Mouse (Mus musculus) cerebellum, adult 18-20 months (tissue): ENCODE measurements around the gene Ubxn4.
"Not testable (repeated sequence)": the region's sequence is repeated elsewhere in the genome, so short reads cannot be mapped to it uniquely, and the experiment has no call there.

Experiments
- DNase-seq, 2 experiments: peaks; one replicate each; pipeline ENCODE4 v3.0.0; 2021

The Ubxn4 gene

DNA sequence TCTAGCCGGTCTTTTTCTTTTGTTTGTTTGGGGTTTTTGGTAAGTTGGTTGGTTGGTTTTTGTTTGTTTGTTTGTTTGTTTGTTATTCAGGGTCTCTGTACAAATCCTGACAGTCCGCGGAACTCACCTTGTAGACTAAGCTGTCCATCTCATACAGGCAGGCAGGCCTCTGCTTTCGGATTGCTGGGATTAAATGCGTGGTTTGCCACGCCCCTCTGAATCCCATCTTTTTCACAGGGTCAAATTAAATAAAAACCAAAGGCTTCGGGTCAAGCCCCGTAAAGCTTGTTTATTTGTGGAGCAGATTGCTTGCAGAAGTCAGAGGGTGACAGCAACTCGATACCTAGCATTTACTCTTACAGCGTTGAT, at the start of gene Ubxn4:
Gene Ubxn4 (plus strand): TSS at position 338 of the 369 bp plus-strand sequence.
- no peak for DNase-seq

DNA sequence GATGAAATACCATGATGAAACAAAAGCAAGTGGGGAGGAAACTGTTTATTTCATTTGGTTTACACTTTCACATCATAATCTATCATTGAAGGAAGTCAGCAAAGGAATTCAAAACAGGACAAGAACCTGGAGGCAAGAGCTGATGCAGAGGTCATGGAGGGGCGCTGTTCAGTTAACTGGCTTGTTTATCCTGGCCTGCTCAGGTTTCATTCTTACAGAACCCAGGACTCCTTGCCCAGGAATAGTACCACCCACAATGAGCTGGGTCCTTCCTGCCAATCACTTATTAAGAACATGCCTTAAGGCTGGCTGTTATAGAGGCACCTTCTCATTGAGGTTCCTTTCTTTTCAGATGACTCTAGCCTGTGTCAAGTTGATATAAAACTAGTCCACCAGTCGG, 49.8 kb upstream of the Ubxn4 start:
- DNase-seq = no peak

DNA sequence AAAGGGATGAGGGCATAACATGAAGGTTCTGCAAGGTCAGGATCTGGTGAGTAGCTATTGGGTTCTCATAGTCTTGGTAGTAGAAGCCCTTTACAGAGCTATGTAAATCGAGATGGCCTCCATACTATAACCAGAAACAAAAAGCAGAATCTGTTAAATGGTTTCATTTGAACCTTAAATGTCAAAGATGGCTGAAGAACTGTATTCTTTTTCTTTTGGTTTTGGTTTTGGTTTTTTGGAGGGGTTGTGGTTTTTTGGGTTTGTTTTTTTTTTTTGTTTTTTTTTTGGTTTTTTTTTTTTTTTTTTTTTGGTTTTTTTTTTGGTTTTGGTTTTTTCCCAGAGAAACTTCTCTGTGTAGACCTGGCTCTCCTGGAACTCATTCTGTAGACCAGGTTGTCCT, 46.4 kb upstream of the Ubxn4 start:
- no peak for DNase-seq

DNA sequence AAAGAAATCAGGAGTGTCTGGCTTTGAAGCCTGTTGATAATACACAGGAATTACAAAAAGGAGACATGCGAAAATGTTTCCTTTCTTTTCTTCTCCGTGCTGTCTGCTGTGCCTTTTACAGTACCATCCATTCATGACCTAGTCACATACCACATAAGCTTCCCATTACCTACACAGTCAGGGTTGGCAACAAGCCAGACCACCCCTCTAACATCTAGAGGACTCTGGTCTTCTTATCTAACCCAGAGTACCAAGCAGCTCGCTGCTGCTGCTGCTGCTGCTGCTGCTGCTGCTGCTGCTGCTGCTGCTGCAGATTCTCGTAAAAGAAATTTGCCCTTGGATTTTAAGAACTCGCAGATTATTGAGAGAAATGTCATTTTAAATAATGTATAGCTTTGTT, 30.5 kb upstream of the Ubxn4 start:
- DNase-seq = no peak

DNA sequence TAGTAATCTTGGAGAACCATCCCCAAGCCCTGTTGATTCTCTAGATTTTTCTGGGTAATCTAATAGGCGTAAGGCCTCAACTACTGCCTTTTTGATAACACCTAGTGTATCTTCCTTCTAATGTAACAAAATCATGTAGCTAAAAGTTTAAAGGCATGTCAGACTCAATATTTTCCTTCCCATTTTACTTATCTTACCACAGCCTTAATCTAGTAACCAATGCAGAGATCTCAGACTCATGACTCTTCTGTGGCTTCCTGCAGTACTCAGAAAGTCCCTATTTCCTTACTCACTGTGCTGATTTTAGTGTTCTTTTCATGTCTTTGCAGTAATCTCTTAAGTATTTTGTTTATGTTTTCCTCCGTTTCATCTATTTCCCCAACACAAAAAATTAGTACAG, 21.9 kb upstream of the Ubxn4 start:
- no peak for DNase-seq

DNA sequence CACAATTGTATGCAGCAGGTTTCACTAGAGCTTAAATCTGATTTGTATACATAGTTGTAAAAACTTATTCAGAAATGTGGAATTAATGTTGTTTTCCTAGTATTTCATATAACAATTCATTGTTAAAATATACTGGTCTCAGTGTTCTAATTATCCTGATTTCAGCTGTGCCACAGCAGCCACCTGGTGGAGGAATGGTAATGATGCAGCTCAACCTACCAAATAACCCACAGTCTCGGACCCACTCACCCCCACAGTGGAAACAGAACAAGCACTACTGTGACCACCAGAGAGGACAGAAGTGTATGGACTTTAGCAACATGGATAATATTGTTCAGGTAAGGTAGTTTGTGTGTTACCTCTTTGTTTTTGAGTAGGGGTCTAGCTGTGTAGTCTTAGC, 20.5 kb upstream of the Ubxn4 start:
- no peak for DNase-seq

DNA sequence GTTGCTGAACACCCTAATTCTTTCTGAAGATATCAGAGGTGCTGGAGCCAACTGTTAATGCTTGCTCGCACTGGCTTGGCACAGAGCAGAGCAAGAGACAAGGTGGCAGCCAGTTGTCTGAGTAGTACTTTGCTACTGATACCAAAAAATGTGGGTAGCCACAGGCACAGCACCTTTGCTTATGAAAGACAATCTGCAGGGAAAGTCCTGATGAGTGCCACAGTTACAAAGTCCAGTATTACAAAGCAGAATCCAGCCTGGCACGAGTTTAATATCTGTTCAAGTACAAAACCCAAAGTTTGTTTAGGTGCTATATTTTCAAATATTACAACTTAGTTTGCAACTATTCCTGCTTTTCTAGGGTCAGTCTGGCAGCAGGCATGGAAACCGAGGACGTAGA, 8.6 kb upstream of the Ubxn4 start:
- no peak for DNase-seq

DNA sequence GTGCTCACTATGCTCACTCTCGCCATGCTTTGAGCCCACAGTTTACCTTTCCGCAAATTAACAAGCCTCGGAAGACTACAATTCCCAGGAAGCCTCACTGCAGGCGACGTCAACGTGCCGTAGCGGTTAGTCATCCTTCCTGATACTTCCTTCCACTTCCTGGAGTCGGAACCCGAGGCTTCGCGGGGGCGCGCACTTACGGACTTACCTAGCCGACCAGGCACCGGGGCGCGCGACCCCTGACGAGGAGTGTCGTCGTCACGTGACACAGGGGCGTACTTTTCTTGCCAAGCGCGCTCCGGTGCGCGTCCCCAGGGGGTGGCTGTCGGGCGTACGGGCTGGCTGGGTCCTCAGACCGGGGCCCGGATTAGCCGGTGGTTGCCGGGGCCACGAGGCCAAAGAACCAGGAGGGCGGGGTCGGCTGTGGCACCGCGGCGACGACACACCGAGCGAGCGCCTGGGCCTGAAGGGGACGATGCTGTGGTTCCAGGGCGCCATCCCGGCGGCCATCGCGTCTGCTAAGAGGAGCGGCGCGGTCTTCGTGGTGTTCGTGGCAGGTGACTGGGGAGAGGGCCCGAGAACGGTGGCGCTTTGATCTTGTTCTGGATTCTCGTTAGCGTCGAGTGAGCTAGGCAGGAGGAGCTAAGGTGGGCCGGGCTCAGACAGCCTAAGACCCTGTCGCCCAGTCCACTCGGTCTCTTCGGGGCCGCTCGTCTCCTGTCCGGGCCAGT, 397 bp downstream of the Ubxn4 start:
- DNase-seq = peak; percentile 95 to 97

DNA sequence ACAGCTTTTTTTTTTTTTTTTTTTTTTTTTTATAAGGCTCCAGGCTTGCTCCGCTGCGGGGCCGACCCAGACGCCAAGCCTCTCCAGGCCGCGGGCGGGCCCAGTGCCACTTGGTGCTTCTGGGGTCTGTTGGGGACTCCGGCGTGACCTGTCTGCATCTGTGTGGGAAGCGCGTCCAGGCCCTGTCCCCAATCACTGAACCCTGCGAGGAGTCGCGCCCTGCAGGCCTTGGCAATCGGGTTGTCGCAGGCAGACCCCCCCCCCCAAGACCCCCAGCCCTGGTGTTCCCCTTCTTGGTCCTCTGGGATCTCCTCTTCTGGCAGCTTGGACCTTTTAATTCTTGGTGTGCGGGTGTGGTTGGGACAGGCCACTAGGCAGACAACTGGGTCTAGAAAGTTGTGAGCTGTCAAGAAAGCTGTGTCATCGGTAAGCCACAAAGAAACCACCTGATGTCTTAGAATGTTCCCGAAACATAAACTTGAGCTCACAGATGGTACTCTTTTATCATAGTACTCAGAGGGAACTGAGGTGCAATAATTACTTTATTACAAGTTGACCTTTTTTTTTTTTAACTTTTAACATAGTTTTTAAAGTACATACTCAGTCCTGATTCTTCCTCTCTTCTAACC, 1.1 kb downstream of the Ubxn4 start:
- peak; percentile 30 to 58 for DNase-seq

DNA sequence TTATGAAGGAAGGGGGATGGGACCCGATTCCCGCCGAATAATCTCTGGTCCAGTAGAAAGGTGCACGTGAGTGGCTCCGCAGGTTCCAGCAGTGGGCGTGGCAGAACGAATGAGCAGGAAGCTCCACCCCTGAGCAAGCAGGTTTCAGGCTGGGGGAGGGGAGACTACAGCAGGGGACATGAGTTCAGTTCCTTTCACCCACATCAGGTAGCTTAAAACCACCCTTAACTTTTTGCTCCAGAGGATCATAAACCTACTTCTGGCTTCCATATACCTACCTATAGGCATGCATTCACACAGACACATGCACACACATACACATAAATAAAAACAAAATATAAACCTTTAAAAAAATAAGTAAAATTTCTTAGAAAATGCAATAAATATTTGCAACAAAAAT, 23.3 kb downstream of the Ubxn4 start:
- DNase-seq = not testable (repeated sequence)

DNA sequence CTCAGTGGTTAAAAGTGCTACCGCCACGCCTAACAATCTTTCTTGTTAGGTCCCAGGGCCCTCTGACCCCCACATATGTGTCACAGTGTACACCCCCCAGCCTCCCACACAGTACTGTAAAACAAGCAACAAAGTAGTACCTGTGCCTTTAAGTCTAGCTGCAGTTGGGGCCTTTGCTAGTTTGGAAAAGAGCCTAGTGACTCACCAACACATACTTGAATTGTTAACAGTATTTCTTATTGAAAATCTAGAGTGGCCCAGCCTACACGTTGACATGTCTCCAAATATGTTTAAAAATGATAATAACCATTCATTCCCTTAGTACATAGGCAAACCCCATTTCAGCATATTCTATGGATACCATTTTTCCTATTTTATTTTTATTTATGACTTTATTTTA, 27.0 kb downstream of the Ubxn4 start:
- no peak for DNase-seq

DNA sequence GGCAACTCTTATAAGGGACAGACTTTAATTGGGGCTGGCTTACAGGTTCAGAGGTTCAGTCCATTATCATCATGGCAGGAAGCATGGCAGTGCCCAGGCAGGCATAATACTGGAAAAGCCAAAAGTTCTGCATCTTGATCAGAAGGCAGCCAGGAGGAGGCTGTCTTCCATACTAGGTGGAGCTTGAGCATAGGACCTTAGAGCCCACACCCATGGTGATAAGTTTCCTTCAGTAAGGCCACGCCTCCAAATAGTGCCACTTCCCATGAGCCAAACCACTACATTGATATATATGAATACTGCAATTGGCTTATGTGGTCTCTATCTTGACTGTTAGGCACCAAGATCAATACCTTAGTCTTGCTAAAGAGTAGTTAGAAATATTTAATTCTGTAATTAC, 32.1 kb downstream of the Ubxn4 start:
- DNase-seq = no peak

DNA sequence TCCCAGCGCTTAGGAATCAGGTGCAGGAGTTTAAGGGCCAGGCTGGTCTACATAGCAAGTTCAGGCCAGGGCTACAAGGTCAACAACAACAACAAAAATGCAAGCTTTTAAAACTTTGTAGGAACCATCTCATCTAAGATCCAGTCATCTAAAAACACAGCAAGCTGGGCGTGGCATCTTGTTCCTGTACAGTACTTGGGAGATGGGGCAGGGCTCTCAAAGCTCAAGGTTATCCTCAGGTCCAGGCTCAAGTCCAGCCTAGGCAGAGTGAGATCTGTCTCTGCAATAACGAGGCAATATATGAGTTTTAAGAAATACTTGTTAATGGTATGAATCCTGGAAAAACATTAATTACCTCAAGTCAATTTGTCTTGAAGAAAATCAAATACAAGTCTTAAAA, 34.8 kb downstream of the Ubxn4 start:
- no peak for DNase-seq

DNA sequence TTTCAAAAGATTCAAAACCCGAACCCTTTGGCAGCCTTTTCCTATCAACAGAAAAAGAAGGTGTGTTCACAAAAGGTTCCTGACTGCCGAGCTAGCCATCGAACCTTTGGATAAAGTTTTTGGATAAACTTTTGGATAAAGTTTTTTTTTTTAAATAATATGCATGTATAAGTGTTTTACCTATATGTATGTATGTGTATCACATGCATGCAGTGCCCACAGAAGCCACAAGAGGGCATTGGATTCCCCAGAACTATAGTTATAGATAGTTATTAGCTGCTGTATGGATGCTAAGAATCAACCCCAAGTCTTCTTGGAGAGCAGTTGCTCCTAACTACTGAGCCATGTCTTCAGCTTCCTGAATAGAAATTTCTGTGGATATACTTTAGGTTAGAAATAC, 38.0 kb downstream of the Ubxn4 start:
- no peak for DNase-seq

DNA sequence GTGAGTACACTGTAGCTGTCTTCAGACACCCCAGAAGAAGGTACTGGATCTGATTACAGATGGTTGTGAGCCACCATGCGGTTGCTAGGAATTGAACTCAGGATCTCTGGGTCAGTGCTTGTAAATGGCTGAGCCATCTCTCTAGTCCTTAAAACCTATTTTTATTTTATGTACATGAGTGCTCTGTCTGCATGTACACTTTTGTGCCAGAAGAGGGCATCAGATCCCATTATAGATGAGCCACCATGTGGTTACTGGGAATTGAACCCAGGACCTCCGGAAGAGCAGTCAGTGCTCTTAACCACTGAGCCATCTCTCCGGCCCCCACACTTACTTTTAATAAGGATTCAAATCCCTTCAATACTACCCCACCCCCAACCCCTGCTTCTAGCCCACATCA, 39.2 kb downstream of the Ubxn4 start:
- DNase-seq = no peak

DNA sequence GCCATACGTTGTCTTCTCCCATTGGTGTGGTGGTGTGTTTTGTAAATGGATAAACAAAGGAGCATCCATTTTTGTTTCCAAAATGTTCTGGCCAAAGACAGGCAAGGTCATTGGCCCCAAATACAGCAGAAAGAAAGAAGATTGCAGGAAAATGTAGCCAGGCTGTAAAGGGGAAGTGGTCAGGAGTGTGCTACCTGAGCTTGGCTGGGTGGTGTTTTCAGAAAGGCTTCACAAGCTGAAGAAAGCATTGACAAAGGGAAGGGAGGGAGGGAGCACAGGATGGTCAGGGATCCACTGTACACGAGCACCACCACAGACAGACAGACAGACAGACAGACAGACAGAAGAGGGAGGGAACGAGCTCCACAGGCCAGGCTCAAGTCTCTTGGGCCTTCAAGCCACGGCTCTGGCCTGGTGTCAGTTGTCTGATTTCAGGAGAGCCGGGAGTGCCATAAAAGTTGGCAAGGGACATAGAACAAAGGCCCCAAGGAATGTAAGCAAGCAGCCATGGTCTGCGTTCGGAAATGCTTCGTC, 40.5 kb downstream of the Ubxn4 start:
- no peak for DNase-seq

DNA sequence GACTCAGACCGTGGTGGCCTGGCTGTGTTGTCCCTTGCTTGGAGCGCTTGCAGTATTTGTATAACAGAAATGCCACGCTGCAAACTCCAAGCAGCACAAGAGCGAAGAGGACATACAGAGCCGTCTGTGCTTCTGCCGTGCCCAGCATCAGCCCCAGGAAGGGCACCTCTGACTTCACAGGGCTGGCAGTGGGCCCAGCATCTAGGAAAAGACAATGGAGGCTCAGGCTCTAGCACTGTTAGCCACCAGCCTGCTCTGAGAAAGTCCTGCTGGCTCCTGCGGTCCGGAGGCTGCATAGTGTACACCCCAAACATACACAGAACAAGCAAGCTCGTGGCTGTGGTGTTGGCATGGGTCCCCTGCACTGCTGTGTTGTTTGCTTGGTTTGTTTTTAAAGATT, 41.4 kb downstream of the Ubxn4 start:
- no peak for DNase-seq

DNA sequence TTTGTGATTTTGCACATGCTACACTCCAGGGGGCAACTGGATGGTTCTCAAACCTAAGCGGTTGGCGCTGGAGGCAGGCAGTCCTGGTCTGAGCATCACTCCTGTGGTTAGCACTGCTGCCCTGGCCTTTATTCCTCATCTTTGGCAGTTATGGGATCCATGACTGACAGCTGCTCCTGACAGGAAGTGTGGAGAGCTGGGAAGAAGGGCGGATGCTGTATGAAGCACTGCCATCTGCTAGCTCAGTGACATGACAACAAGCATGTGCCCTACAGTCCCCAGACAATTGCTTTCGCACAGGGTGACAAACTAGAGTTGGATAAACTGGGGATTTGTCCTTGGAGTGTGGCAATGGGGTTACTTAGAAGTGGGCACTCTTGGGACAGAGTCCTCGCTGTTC, 46.5 kb downstream of the Ubxn4 start:
- no peak for DNase-seq

DNA sequence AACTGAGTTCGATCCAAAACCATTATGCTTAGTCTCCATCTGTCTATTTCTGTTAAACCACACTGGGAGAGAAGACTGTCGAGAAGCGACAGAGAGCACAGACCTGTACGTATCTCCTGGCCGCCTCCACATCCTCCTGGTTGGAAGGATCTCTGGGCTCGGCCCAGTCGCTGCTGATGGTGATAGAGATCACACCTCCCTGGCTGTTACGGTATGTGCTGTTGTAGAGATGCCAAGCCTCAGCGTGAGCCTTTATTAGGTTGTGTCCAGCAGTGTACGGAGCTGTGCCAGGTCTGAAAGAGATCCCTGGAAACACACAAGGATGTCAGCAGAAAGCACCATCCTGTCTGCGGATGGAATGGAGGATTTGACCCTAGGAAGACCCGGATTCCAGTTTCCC, 49.8 kb downstream of the Ubxn4 start:
- DNase-seq = peak; percentile 70 to 74

DNA sequence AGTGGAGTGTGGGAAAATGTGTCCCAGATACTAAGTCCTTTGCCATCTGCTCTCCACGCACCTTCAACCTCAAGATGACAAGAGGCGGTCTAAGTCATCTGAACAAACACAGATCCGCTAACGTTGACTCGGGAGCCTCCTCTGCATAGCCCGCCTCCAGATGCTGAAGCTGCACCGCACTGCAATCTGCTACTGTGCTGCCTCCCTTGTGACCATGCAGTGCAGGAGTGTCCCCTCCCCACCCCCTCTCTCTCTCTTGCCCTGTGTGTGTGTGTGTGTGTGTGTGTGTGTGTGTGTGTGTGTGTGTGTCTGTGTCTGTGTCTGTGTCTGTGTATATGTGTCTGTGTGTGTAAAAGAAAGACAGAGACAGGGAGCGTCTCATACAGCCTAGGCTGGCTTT, 51.5 kb downstream of the Ubxn4 start:
- no peak for DNase-seq

DNA sequence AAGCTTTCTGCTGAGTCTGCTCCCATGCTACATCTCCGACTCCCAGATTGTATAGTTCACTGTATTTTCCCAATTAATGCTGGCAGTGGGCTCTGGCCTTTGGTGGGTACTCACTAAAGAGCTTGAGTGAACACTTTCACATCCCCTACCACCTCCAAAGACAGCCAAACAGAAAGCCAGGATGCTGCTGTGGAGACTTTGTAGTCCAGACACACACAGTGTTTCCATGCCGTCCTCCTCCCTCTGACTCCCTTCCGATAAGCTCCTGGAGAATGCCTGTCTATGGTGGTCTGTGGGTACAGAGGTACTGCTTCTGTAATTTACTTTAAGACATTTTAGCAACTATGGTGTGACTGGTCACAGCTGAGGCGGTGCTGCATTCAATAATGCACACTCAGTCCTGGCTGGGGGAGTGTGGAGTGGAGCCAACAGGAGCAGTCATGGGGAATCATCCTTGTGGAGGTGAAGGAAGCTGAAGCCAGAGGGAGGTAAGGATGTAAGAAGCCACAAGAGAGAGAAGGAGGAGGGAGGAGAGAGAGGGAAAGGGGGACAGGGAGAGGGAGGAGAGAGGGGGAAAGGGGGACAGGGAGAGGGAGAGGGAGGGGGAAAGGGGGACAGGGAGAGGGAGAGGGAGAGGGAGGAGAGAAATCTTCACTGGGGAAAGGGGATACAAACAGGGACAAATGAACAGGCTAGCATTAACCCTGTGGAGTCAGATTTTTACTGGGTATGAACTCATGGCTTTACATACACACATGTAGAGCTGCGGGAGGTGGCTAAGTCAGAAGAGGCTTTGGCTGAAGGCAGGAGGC, 52.2 kb downstream of the Ubxn4 start:
- no peak for DNase-seq

DNA sequence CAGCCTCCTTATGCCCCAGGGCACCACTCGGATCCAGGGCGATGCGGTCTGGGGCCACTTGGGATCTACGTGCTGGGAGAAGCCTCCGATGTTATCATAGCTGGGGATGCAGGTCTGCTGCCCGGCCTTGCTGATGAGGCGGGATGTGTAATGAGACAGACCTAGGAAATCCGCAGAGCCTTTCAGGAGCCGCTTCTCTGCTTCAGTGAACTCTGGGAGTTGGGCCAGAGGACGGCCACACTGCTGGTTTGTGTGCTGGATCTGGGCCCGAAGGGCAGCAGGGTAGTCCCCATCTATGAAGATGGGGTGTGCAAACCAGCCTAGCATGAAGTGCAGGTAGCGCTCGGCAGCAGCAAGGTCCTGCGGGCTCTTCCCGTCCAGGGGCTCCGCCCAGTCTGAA, 60.1 kb downstream of the Ubxn4 start:
- peak; percentile 90 to 94 for DNase-seq

DNA sequence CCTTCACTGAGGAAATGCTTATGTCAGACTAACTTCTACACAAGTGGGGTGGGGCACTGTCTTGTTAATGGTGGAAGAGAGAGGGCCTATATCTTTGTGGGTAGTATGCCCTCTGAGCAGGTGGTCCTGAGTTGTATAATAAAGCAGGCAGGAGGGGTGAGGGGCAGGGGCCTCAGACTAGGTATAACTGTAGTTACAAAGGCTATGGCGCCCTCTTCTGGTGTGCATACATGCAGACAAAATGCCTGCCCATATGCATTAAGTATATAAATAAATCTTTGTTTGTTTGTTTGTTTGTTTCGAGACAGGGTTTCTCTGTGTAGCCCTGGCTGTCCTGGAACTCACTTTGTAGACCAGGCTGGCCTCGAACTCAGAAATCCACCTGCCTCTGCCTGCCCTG, 65.3 kb downstream of the Ubxn4 start:
- peak in 1 of 2 experiments; percentile 22 for DNase-seq

DNA sequence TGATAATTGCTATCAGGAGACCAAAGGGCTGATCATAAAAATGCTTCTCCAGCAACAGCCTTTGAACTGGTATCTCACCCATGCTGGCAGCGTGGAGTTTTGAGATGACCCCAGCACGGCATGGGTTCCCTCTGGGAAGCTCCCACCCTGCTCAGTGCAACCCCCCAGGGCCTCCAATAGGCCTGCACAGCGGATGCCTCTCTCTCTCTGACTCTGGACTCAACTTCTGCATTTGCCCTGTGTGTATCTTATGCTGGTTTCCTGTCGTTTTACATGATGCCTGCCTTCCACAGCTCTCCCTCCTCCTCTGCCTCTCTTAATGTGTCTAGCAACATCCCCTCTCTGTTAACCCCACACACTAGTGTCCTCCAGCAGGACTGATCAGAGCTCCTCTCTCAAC, 70.9 kb downstream of the Ubxn4 start:
- DNase-seq = no peak
